Mouse (Mus musculus) liver, adult 2 months (tissue): ENCODE results near the gene Gprc5a.

Experiments
- CTCF ChIP-seq: fragments of 200-500 bp; IDR thresholded peaks from 2 replicates; pipeline ENCODE4 v1.5.1; 2011; ENCODE audit warnings: low read depth, low read length, control low read depth
- POLR2A ChIP-seq: fragments of 200-500 bp; IDR thresholded peaks from 2 replicates; pipeline ENCODE4 v1.6.1; 2011; ENCODE audit warnings: low read length, control low read depth; ENCODE audit not compliant: insufficient read depth; ENCODE audit errors: extremely low read depth

DNA sequence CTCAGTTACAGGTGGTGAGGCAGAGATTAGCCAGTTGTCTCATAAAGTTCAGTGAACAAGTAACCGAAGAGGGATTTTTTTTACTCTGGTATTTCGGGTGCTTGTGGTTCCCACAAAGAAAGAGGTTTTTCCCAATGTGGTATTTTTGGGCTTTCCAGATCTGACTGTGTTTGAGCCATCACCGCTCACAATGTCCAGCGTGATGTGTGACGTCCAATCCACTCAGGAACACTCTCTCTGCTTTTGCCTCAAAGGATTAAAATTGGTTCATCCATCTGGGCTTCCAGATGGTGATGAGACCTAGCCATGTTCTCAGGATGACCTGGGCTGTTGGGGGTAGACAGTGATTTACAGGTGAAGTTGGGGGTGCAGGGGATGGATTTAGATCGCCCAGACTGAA, 41.6 kb downstream of the Gprc5a start:
- TF ChIP-seq POLR2A (no peak), CTCF (no peak)
